8 mouse cellular contexts compared by ENCODE assay signal in genomic region chr10:42581694-42582565, GRCm38 (mm10). TPM values are rescaled to one million over a fixed set of nuclear protein-coding genes. Genes with fewer than 3 reads are reported as not detected.
DNase-seq lines count a peak whose midpoint lies in the region; ATAC-seq and TF ChIP-seq lines count a peak whose summit lies in the region.

No protein-coding gene starts in this region.

- H3K4me1 ChIP-seq in kidney, embryonic 15.5 days: peaks cover 52% of the 10 kb centered on the region
- H3K4me1 ChIP-seq in embryonic facial prominence, embryonic 13.5 days: peaks cover 31% of the 10 kb centered on the region
- H3K4me1 ChIP-seq in limb, embryonic 14.5 days (ENCODE audit: control insufficient read depth, insufficient read depth, low read length): peaks cover 5% of the 10 kb centered on the region; the same call in 1 of the 2 replicates

- TF ChIP-seq POLR2A in limb, embryonic 14.5 days (IDR thresholded peaks at IDR 0.05; ENCODE audit: borderline replicate concordance, extremely low read depth, insufficient read depth, insufficient read length): no peak

- peak overlapping the region; percentile 6; the same call in 1 of the 2 replicates for H3K4me3 ChIP-seq in kidney, embryonic 15.5 days (replicated peaks)
- H3K4me3 ChIP-seq in embryonic facial prominence, embryonic 13.5 days: peak overlapping the region; percentile 36
- H3K4me3 ChIP-seq in limb, embryonic 14.5 days (replicated peaks; ENCODE audit: low read length): peak overlapping the region; percentile 23

- no peak for DNase-seq in kidney, adult 9 months
- DNase-seq in Muller cell, postnatal 12 days (ENCODE audit: inconsistent ontology term): peak; percentile 65
- DNase-seq in limb, embryonic 14.5 days (ENCODE audit: low spot score): peak; percentile 57
- DNase-seq in adipocyte (ENCODE audit: low spot score): no peak
- DNase-seq in spleen, adult 18-20 months: no peak
- DNase-seq in frontal cortex, postnatal 36 days (ENCODE audit: low spot score in 2 of 2): no peak

- H3K27ac ChIP-seq in kidney, embryonic 15.5 days: no peak overlapping the region
- no peak overlapping the region for H3K27ac ChIP-seq in embryonic facial prominence, embryonic 13.5 days
- no peak overlapping the region for H3K27ac ChIP-seq in limb, embryonic 14.5 days (replicated peaks; ENCODE audit: low read depth, low read length)

- 2% methylated on average over 44 of the region's 45 CpGs for WGBS in kidney, embryonic 15.5 days
- WGBS in embryonic facial prominence, embryonic 13.5 days: under 1% methylated on average over 45 of the region's 45 CpGs
- 2% methylated on average over 41 of the region's 45 CpGs for WGBS in limb, embryonic 14.5 days

- peaks cover 100% of the 10 kb centered on the region for H3K27me3 ChIP-seq in kidney, embryonic 15.5 days
- peaks cover 99% of the 10 kb centered on the region for H3K27me3 ChIP-seq in embryonic facial prominence, embryonic 13.5 days
- peaks cover 99% of the 10 kb centered on the region for H3K27me3 ChIP-seq in limb, embryonic 14.5 days (ENCODE audit: control insufficient read depth, insufficient read depth, low read length)

- no peaks in the 10 kb centered on the region for H3K36me3 ChIP-seq in kidney, embryonic 15.5 days
- no peaks in the 10 kb centered on the region for H3K36me3 ChIP-seq in embryonic facial prominence, embryonic 13.5 days
- no peaks in the 10 kb centered on the region for H3K36me3 ChIP-seq in limb, embryonic 14.5 days (ENCODE audit: control insufficient read depth, insufficient read depth, low read length)

- H3K9me3 ChIP-seq in kidney, embryonic 15.5 days (replicated peaks): no peaks in the 10 kb centered on the region
- H3K9me3 ChIP-seq in embryonic facial prominence, embryonic 13.5 days: no peaks in the 10 kb centered on the region
- H3K9me3 ChIP-seq in limb, embryonic 14.5 days (ENCODE audit: control insufficient read depth, low read length): no peaks in the 10 kb centered on the region

- no peak for ATAC-seq in kidney, embryonic 15.5 days (replicated peaks; ENCODE audit: low FRiP score)
- ATAC-seq in embryonic facial prominence, embryonic 13.5 days (ENCODE audit: insufficient number of reproducible peaks, insufficient read depth, low FRiP score, low TSS enrichment, low read depth): no peak
- no peak for ATAC-seq in limb, embryonic 14.5 days (ENCODE audit: low FRiP score, low read depth)

- no peak overlapping the region for H3K9ac ChIP-seq in kidney, embryonic 15.5 days
- no peak overlapping the region for H3K9ac ChIP-seq in embryonic facial prominence, embryonic 13.5 days
- no peak overlapping the region for H3K9ac ChIP-seq in limb, embryonic 14.5 days (ENCODE audit: low read depth, low read length, severe bottlenecking)

- H3K4me2 ChIP-seq in kidney, embryonic 15.5 days: 0 out of 2 replicates have a peak overlapping the region, but pooled peaks have one; percentile 1
- H3K4me2 ChIP-seq in embryonic facial prominence, embryonic 13.5 days: peak overlapping the region; percentile 55
- no peak overlapping the region for H3K4me2 ChIP-seq in limb, embryonic 14.5 days (replicated peaks; ENCODE audit: low read depth, low read length, severe bottlenecking)

RNA-seq across cellular contexts. Expression of gene Nr2e1, which starts 1.5 kb away (rescaled TPM):
- 0.17 TPM in 1 of 2 replicates, not detected in the other for polyA plus RNA-seq in kidney, embryonic 15.5 days (2015; fragmentation: Nextera tagmentation; extraction: Ambion mirVana)
- polyA plus RNA-seq in embryonic facial prominence, embryonic 13.5 days (2015; fragmentation: Nextera tagmentation; extraction: Ambion mirVana): 1.3 and 2.3 TPM in 2 replicates
- polyA plus RNA-seq in limb, embryonic 14.5 days (2012; rRNA removed): 0.01 and 0.15 TPM in 2 replicates
- polyA plus RNA-seq in limb, embryonic 14.5 days (2014; fragmentation: Nextera tagmentation; extraction: Ambion mirVana): not detected in 2 replicates

RNA-seq across cellular contexts. Expression of gene Ostm1, which starts 1.7 kb away (rescaled TPM):
- 14.5 and 14.9 TPM in 2 replicates for polyA plus RNA-seq in kidney, embryonic 15.5 days (2015; fragmentation: Nextera tagmentation; extraction: Ambion mirVana)
- polyA plus RNA-seq in embryonic facial prominence, embryonic 13.5 days (2015; fragmentation: Nextera tagmentation; extraction: Ambion mirVana): 10.8 and 12.5 TPM in 2 replicates
- 6.9 and 7.9 TPM in 2 replicates for polyA plus RNA-seq in limb, embryonic 14.5 days (2012; rRNA removed)
- polyA plus RNA-seq in limb, embryonic 14.5 days (2014; fragmentation: Nextera tagmentation; extraction: Ambion mirVana): 12.0 and 12.1 TPM in 2 replicates

Comparison
In these comparisons a context has a peak if more than half of its experiments do, and no peak if none do; other contexts are left out.
1. DNase-seq: peak in Muller cell, postnatal 12 days (single experiment) and limb, embryonic 14.5 days (single experiment); none in kidney, adult 9 months (single experiment), adipocyte (single experiment), spleen, adult 18-20 months (0 of 2) and frontal cortex, postnatal 36 days (0 of 2).
2. Peak in every context shown above with its lines, with median percentiles within 50 percentile points of each other: H3K4me3 ChIP-seq.